Mouse (Mus musculus) liver, adult 2 months (tissue): ENCODE data around the gene Miox.

Source experiments
- CTCF ChIP-seq: fragments of 200-500 bp; IDR thresholded peaks from 2 replicates; pipeline ENCODE4 v1.5.1; 2011; ENCODE audit warnings: low read depth, low read length, control low read depth
- POLR2A ChIP-seq: fragments of 200-500 bp; IDR thresholded peaks from 2 replicates; pipeline ENCODE4 v1.6.1; 2011; ENCODE audit warnings: low read length, control low read depth; ENCODE audit not compliant: insufficient read depth; ENCODE audit errors: extremely low read depth

DNA sequence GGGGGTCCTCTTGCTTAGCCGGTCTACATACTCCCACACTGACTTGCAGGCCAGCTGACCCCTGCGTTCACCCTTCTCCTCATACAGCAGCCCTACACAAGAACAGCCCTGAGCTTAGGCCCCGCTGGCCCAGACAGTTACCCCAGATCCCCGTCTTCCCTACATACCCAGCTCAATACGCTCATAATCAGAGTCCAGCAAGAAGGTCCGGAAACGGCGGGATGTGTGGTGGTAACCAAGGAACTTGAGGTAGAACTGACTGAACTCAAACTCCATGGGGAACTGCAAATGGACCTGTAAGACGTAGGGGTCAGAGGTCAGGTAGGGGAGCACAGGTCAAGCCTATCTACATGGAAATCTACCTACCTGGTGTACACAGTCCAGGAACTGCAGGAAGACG is 40.4 kb upstream of the Miox start:
- no peak for TF ChIP-seq CTCF
- no peak for TF ChIP-seq POLR2A
